Mouse (Mus musculus) intestine, postnatal 0 days (tissue): ENCODE data around the gene Tor1aip2. TPM values are rescaled to one million over a fixed set of nuclear protein-coding genes. Genes with fewer than 3 reads are reported as not detected.
A peak's percentile ranks its signal among the peaks of the same experiment; 100 is the strongest.

Experiments
- ATAC-seq: fragments of 200-750 bp; cut with Nextera tagmentation; 2 replicates; pipeline ENCODE4 v1.8.0; 2017; ENCODE audit warnings: mild to moderate bottlenecking, moderate TSS enrichment, moderate library complexity
- H3K27ac ChIP-seq: fragments of 300-500 bp; sonication (generic); 2 replicates; pipeline ENCODE4 v1.5.1; 2014; ENCODE audit warnings: mild to moderate bottlenecking, low read depth, low read length, moderate library complexity
- H3K27me3 ChIP-seq: fragments of 300-500 bp; sonication (generic); replicated peaks from 2 replicates; pipeline ENCODE4 v1.6.1; 2014; ENCODE audit warnings: low read length, mixed read lengths; ENCODE audit not compliant: control insufficient read depth, insufficient read depth
- H3K36me3 ChIP-seq: fragments of 300-500 bp; sonication (generic); 2 replicates; pipeline ENCODE4 v1.6.1; 2014; ENCODE audit warnings: mild to moderate bottlenecking, moderate library complexity; ENCODE audit not compliant: control insufficient read depth, insufficient read depth
- H3K4me1 ChIP-seq: fragments of 300-500 bp; sonication (generic); replicated peaks from 2 replicates; pipeline ENCODE4 v1.6.1; 2014; ENCODE audit warnings: antibody characterized with exemption, low read length, mixed read lengths; ENCODE audit not compliant: control insufficient read depth, insufficient read depth
- H3K4me2 ChIP-seq: fragments of 300-500 bp; sonication (generic); replicated peaks from 2 replicates; pipeline ENCODE4 v1.6.1; 2014; ENCODE audit warnings: low read depth, mild to moderate bottlenecking, moderate library complexity
- H3K4me3 ChIP-seq: fragments of 300-500 bp; sonication (generic); 2 replicates; pipeline ENCODE4 v1.5.1; 2014; ENCODE audit warnings: low read depth, low read length
- H3K9ac ChIP-seq: fragments of 300-500 bp; sonication (generic); 2 replicates; pipeline ENCODE4 v1.6.1; 2014; ENCODE audit warnings: mild to moderate bottlenecking, low read depth, low read length
- H3K9me3 ChIP-seq: fragments of 300-500 bp; sonication (generic); 2 replicates; pipeline ENCODE4 v1.6.1; 2016; ENCODE audit warnings: mixed run types; ENCODE audit not compliant: control insufficient read depth
- CTCF ChIP-seq: sonication (generic); IDR thresholded peaks from 2 replicates; pipeline ENCODE4 v1.5.1; 2016; ENCODE audit warnings: low read depth, mild to moderate bottlenecking, control low read depth, antibody characterized with exemption, moderate library complexity
- WGBS: fragments of 180-500 bp; shearing (Covaris S2); extraction: QIAGEN DNeasy Blood & Tissue Kit; methylation state at CpG from one replicate; pipeline ENCODE4 v1.1.7; 2014; 5-methylcytosine and 5-hydroxymethylcytosine counted together
- polyA plus RNA-seq: library from polyadenylated mRNA; unstranded; fragments of >200 nt; fragmentation: Nextera tagmentation; extraction: Ambion mirVana; gene quantifications from 2 replicates; pipeline ENCODE4 v1.2.1, GENCODE M21; 2015

Tor1aip2 gene
- 129 and 142 TPM in 2 replicates for polyA plus RNA-seq

- peak within 1 kb of the TSS; percentile 88 for H3K4me3 ChIP-seq
- WGBS = 0% methylated on average over 54 of the region's 59 CpGs
- H3K9me3 ChIP-seq = no peaks in the 10 kb centered on the region
- peak within 1 kb of the TSS; percentile 93 for H3K9ac ChIP-seq
- ATAC-seq = peak; percentile 79
- H3K27ac ChIP-seq = peak within 1 kb of the TSS; percentile 98
- H3K27me3 ChIP-seq = no peaks in the 10 kb centered on the region
- no peaks in the 10 kb centered on the region for H3K4me1 ChIP-seq
- TF ChIP-seq CTCF = no peak
- H3K36me3 ChIP-seq = peaks cover 20% of the 10 kb centered on the region
- peak within 1 kb of the TSS; percentile 62 for H3K4me2 ChIP-seq
Observed at GRCm38 (mm10) chr1:156035269-156035929, at the start of gene Tor1aip2. Tor1aip2 (plus strand) TSS chr1:156035403.

GRCm38 (mm10) chr1:155987625-155988024 is 47.6 kb upstream of the Tor1aip2 start:
- ATAC-seq = no peak
- TF ChIP-seq CTCF = no peak
- Histone ChIP-seq H3K36me3 (no peaks in the 10 kb centered on the region), H3K4me1 (no peaks in the 10 kb centered on the region), H3K9ac (no peak overlapping the region), H3K4me3 (no peak overlapping the region), H3K9me3 (no peaks in the 10 kb centered on the region), H3K27ac (no peak overlapping the region), H3K27me3 (no peaks in the 10 kb centered on the region), H3K4me2 (no peak overlapping the region)
- 56% methylated on average over 2 of the region's 2 CpGs for WGBS

GRCm38 (mm10) chr1:155989387-155989786 is 45.8 kb upstream of the Tor1aip2 start:
- TF ChIP-seq CTCF = no peak

GRCm38 (mm10) chr1:155990391-155990790 is 44.8 kb upstream of the Tor1aip2 start:
- Histone ChIP-seq H3K36me3 (no peaks in the 10 kb centered on the region), H3K27ac (no peak overlapping the region), H3K9me3 (no peaks in the 10 kb centered on the region), H3K4me1 (peaks cover 2% of the 10 kb centered on the region; the same call in 1 of the 2 replicates), H3K9ac (no peak overlapping the region), H3K4me3 (no peak overlapping the region), H3K27me3 (no peaks in the 10 kb centered on the region), H3K4me2 (no peak overlapping the region)
- no peak for ATAC-seq
- TF ChIP-seq CTCF = no peak
- WGBS = 38% methylated on average over 11 of the region's 11 CpGs

More at GRCm38 (mm10) chr1:155989387-155989786, 45.8 kb upstream of the Tor1aip2 start:
- H3K4me2 ChIP-seq = no peak overlapping the region
- 0 out of 2 replicates have a peak, but pooled peaks have one; percentile 43 for ATAC-seq
- H3K4me1 ChIP-seq = no peaks in the 10 kb centered on the region
- no peak overlapping the region for H3K4me3 ChIP-seq
- no peaks in the 10 kb centered on the region for H3K9me3 ChIP-seq
- H3K27me3 ChIP-seq = no peaks in the 10 kb centered on the region
- 12% methylated on average over 2 of the region's 2 CpGs for WGBS
- no peak overlapping the region for H3K27ac ChIP-seq
- no peaks in the 10 kb centered on the region for H3K36me3 ChIP-seq
- H3K9ac ChIP-seq = no peak overlapping the region

- H3K27ac ChIP-seq = no peak overlapping the region
- H3K4me1 ChIP-seq = peaks cover 3% of the 10 kb centered on the region; the same call in 1 of the 2 replicates
- H3K9ac ChIP-seq = no peak overlapping the region
- H3K4me3 ChIP-seq = no peak overlapping the region
- H3K27me3 ChIP-seq = no peaks in the 10 kb centered on the region
- no peak for TF ChIP-seq CTCF
- no peaks in the 10 kb centered on the region for H3K9me3 ChIP-seq
- 28% methylated on average over 2 of the region's 2 CpGs for WGBS
- ATAC-seq = no peak
- H3K4me2 ChIP-seq = no peak overlapping the region
- no peaks in the 10 kb centered on the region for H3K36me3 ChIP-seq
Observed at GRCm38 (mm10) chr1:155994524-155994923, 40.7 kb upstream of the Tor1aip2 start.

- 28% methylated on average over 2 of the region's 2 CpGs for WGBS
- no peak for TF ChIP-seq CTCF
- H3K9ac ChIP-seq = no peak overlapping the region
- H3K4me1 ChIP-seq = peaks cover 3% of the 10 kb centered on the region; the same call in 1 of the 2 replicates
- H3K4me3 ChIP-seq = no peak overlapping the region
- no peaks in the 10 kb centered on the region for H3K36me3 ChIP-seq
- H3K9me3 ChIP-seq = no peaks in the 10 kb centered on the region
- ATAC-seq = peak; percentile 83
- no peak overlapping the region for H3K4me2 ChIP-seq
- H3K27me3 ChIP-seq = no peaks in the 10 kb centered on the region
- H3K27ac ChIP-seq = 0 out of 2 replicates have a peak overlapping the region, but pooled peaks have one; percentile 46
Observed at GRCm38 (mm10) chr1:155995612-155996011, 39.6 kb upstream of the Tor1aip2 start.
